Mouse (Mus musculus) olfactory bulb, adult 2 months (tissue): ENCODE results near the gene Zfhx3. TPM values are rescaled to one million over a fixed set of nuclear protein-coding genes. Genes with fewer than 3 reads are reported as not detected.

Experiments
- H3K27ac ChIP-seq: fragments of 200-500 bp; 2 replicates; pipeline ENCODE4 v1.5.1; 2012; ENCODE audit warnings: low read depth, low read length; ENCODE audit not compliant: insufficient read depth
- H3K4me1 ChIP-seq: fragments of 200-500 bp; 2 replicates; pipeline ENCODE4 v1.6.1; 2012; ENCODE audit warnings: low read length; ENCODE audit not compliant: control insufficient read depth, insufficient read depth
- H3K4me3 ChIP-seq: fragments of 200-500 bp; 2 replicates; pipeline ENCODE4 v1.5.1; 2012; ENCODE audit warnings: mild to moderate bottlenecking, low read depth, low read length, moderate library complexity; ENCODE audit not compliant: insufficient read depth
- CTCF ChIP-seq: fragments of 200-500 bp; IDR thresholded peaks from 2 replicates; pipeline ENCODE4 v1.5.1; 2012; ENCODE audit warnings: low read depth, mild to moderate bottlenecking, low read length, moderate library complexity; ENCODE audit not compliant: insufficient read depth
- POLR2A ChIP-seq: fragments of 200-500 bp; IDR thresholded peaks from 2 replicates; pipeline ENCODE4 v1.6.1; 2012; ENCODE audit warnings: mild to moderate bottlenecking, low read depth, low read length, moderate library complexity; ENCODE audit not compliant: insufficient read depth
- WGBS: fragments of 180-500 bp; shearing (Covaris S2); methylation state at CpG from one replicate; pipeline ENCODE4 v1.1.7; 2018; 5-methylcytosine and 5-hydroxymethylcytosine counted together
- polyA plus RNA-seq: library from polyadenylated mRNA; stranded (reverse); fragments of >200 nt; gene quantifications from 2 replicates; pipeline ENCODE4 v1.2.4, GENCODE M21; 2012; ENCODE audit warnings: low replicate concordance; ENCODE audit not compliant: missing spikeins, insufficient read depth, insufficient read length

Zfhx3 gene
- polyA plus RNA-seq, 1 experiment = not detected

GRCm38 (mm10) chr8:107944676-107945600 is 2.5 kb downstream of the Zfhx3 start:
- 31% methylated on average over 31 of the region's 31 CpGs for WGBS
- TF ChIP-seq CTCF = no peak
- no peak for TF ChIP-seq POLR2A
- 0 out of 2 replicates have a peak, but pooled peaks cover 4% of the 10 kb centered on the region for H3K4me1 ChIP-seq
- no peak overlapping the region for H3K27ac ChIP-seq
- H3K4me3 ChIP-seq = no peak overlapping the region

- no peak overlapping the region for H3K4me3 ChIP-seq
- no peak for TF ChIP-seq CTCF
- no peak for TF ChIP-seq POLR2A
- WGBS = 56% methylated on average over 5 of the region's 5 CpGs
- 0 out of 2 replicates have a peak, but pooled peaks cover 4% of the 10 kb centered on the region for H3K4me1 ChIP-seq
- H3K27ac ChIP-seq = no peak overlapping the region
These were observed 4.4 kb downstream of the Zfhx3 start for GRCm38 (mm10) chr8:107946888-107947287.

GRCm38 (mm10) chr8:107955887-107956286 is 13.4 kb downstream of the Zfhx3 start:
- H3K4me3 ChIP-seq = no peak overlapping the region
- no peaks in the 10 kb centered on the region for H3K4me1 ChIP-seq
- no peak overlapping the region for H3K27ac ChIP-seq
- 61% methylated on average over 3 of the region's 3 CpGs for WGBS
- TF ChIP-seq CTCF (no peak), POLR2A (no peak)

- Histone ChIP-seq H3K27ac (no peak overlapping the region), H3K4me3 (no peak overlapping the region), H3K4me1 (no peaks in the 10 kb centered on the region)
- 76% methylated on average over 8 of the region's 8 CpGs for whole genome bisulfite sequencing
- TF ChIP-seq POLR2A (no peak), CTCF (no peak)
These were observed 15.1 kb downstream of the Zfhx3 start for GRCm38 (mm10) chr8:107957566-107957965.

- no peak overlapping the region for H3K27ac ChIP-seq
- H3K4me1 ChIP-seq = no peaks in the 10 kb centered on the region
- no peak overlapping the region for H3K4me3 ChIP-seq
- no peak for TF ChIP-seq POLR2A
- no peak for TF ChIP-seq CTCF
- 48% methylated on average over 11 of the region's 11 CpGs for WGBS
These were observed 18.0 kb downstream of the Zfhx3 start for GRCm38 (mm10) chr8:107960466-107960865.

- H3K27ac ChIP-seq = no peak overlapping the region
- H3K4me3 ChIP-seq = no peak overlapping the region
- TF ChIP-seq CTCF (no peak), POLR2A (no peak)
- 77% methylated on average over 8 of the region's 8 CpGs for WGBS
- no peaks in the 10 kb centered on the region for H3K4me1 ChIP-seq
These were observed 18.4 kb downstream of the Zfhx3 start for GRCm38 (mm10) chr8:107960878-107961277.

GRCm38 (mm10) chr8:107972198-107972597 is 29.8 kb downstream of the Zfhx3 start:
- H3K4me3 ChIP-seq = no peak overlapping the region
- H3K27ac ChIP-seq = no peak overlapping the region
- H3K4me1 ChIP-seq = no peaks in the 10 kb centered on the region
- WGBS = 94% methylated on average over 4 of the region's 4 CpGs
- TF ChIP-seq CTCF = no peak
- TF ChIP-seq POLR2A = no peak

GRCm38 (mm10) chr8:107974451-107974850 is 32.0 kb downstream of the Zfhx3 start:
- WGBS = 87% methylated on average over 13 of the region's 13 CpGs
- Histone ChIP-seq H3K4me1 (no peaks in the 10 kb centered on the region), H3K27ac (no peak overlapping the region), H3K4me3 (no peak overlapping the region)
- TF ChIP-seq POLR2A (no peak), CTCF (no peak)

GRCm38 (mm10) chr8:107978247-107978646 is 35.8 kb downstream of the Zfhx3 start:
- Histone ChIP-seq H3K27ac (no peak overlapping the region), H3K4me3 (no peak overlapping the region), H3K4me1 (0 out of 2 replicates have a peak, but pooled peaks cover 2% of the 10 kb centered on the region)
- 85% methylated on average over 1 of the region's 1 CpGs for WGBS
- TF ChIP-seq CTCF (no peak), POLR2A (no peak)
